ENCODE assay signal across 16 mouse cellular contexts in genomic region chr7:115903931-115904797, GRCm38 (mm10).
DNase-seq lines count a peak whose midpoint lies in the region; ATAC-seq lines count a peak whose summit lies in the region.
"Had no signal": no experiment of that assay in that cellular context is flagged by ENCODE, and none has a peak within 500 bp of the region (broad histone marks: within the 10 kb centered on the region; RNA-seq: fewer than 3 reads in every experiment).

No protein-coding gene starts in this region.

- H3K9ac ChIP-seq in embryonic facial prominence, embryonic 11.5 days (replicated peaks; ENCODE audit: low read length): no peak overlapping the region
- H3K9ac ChIP-seq in forebrain, embryonic 14.5 days (ENCODE audit: low read length): no peak overlapping the region
- no peak overlapping the region for H3K9ac ChIP-seq in liver, embryonic 13.5 days
- no peak overlapping the region for H3K9ac ChIP-seq in midbrain, embryonic 15.5 days

- DNase-seq in embryonic facial prominence, embryonic 11.5 days (ENCODE audit: low spot score): no peak
- DNase-seq in embryonic facial prominence, embryonic 10.5 days (ENCODE audit: low spot score): no peak
- DNase-seq in forebrain, embryonic 14.5 days (ENCODE audit: low spot score): peak; percentile 55
- DNase-seq in liver, embryonic 13.5 days: no peak
- no peak for DNase-seq in heart, adult 9 months (ENCODE audit: low spot score in 2 of 2)
- DNase-seq in cerebellum, postnatal 4 days (ENCODE audit: low spot score in 2 of 2): no peak
- DNase-seq in heart, adult 8-10 months (ENCODE audit: low spot score): no peak
- DNase-seq: adrenal gland, adult 2 months; cerebellum, postnatal 10 days; gastrocnemius, postnatal 10 days; layer of hippocampus, postnatal 36 days; lung, postnatal 36 days; spleen, adult 18-20 months had no signal

- H3K4me3 ChIP-seq in embryonic facial prominence, embryonic 11.5 days (ENCODE audit: low read depth, low read length): no peak overlapping the region
- H3K4me3 ChIP-seq in embryonic facial prominence, embryonic 10.5 days: no peak overlapping the region
- no peak overlapping the region for H3K4me3 ChIP-seq in forebrain, embryonic 14.5 days (ENCODE audit: low read depth, low read length)
- no peak overlapping the region for H3K4me3 ChIP-seq in liver, embryonic 13.5 days (replicated peaks)
- H3K4me3 ChIP-seq in midbrain, embryonic 15.5 days: no peak overlapping the region

- WGBS in embryonic facial prominence, embryonic 11.5 days: 63% methylated on average over 5 of the region's 5 CpGs
- 65% methylated on average over 5 of the region's 5 CpGs for WGBS in embryonic facial prominence, embryonic 10.5 days
- WGBS in forebrain, embryonic 14.5 days: 22% methylated on average over 5 of the region's 5 CpGs
- 23% methylated on average over 5 of the region's 5 CpGs for WGBS in liver, embryonic 13.5 days (ENCODE audit: insufficient replicate concordance)
- WGBS in midbrain, embryonic 15.5 days: 33% methylated on average over 5 of the region's 5 CpGs

- 0 out of 2 replicates have a peak, but pooled peaks have one; percentile 23 for ATAC-seq in embryonic facial prominence, embryonic 11.5 days (replicated peaks; ENCODE audit: insufficient number of reproducible peaks, low FRiP score, low TSS enrichment, low read depth)
- ATAC-seq in forebrain, embryonic 14.5 days: peak; percentile 68; the same call in 1 of the 2 replicates
- ATAC-seq in liver, embryonic 13.5 days (ENCODE audit: low read depth): peak; percentile 84
- ATAC-seq in midbrain, embryonic 15.5 days (replicated peaks): peak; percentile 48; the same call in 1 of the 2 replicates
- ATAC-seq: inflammation-experienced regulatory T-cells, adult 6 months had no signal

- H3K36me3 ChIP-seq in embryonic facial prominence, embryonic 11.5 days (replicated peaks; ENCODE audit: control insufficient read depth, insufficient read depth, low read depth, low read length): no peaks in the 10 kb centered on the region
- no peaks in the 10 kb centered on the region for H3K36me3 ChIP-seq in embryonic facial prominence, embryonic 10.5 days (replicated peaks)
- H3K36me3 ChIP-seq in forebrain, embryonic 14.5 days (ENCODE audit: control insufficient read depth, insufficient read depth, low read length): no peaks in the 10 kb centered on the region
- no peaks in the 10 kb centered on the region for H3K36me3 ChIP-seq in liver, embryonic 13.5 days
- no peaks in the 10 kb centered on the region for H3K36me3 ChIP-seq in midbrain, embryonic 15.5 days (replicated peaks)

- H3K4me1 ChIP-seq in embryonic facial prominence, embryonic 11.5 days (ENCODE audit: control insufficient read depth, insufficient read depth, low read length): no peaks in the 10 kb centered on the region
- peaks cover 18% of the 10 kb centered on the region for H3K4me1 ChIP-seq in embryonic facial prominence, embryonic 10.5 days
- peaks cover 20% of the 10 kb centered on the region for H3K4me1 ChIP-seq in forebrain, embryonic 14.5 days (ENCODE audit: control insufficient read depth, insufficient read depth, low read length)
- H3K4me1 ChIP-seq in liver, embryonic 13.5 days (replicated peaks): peaks cover 14% of the 10 kb centered on the region
- peaks cover 20% of the 10 kb centered on the region for H3K4me1 ChIP-seq in midbrain, embryonic 15.5 days

- no peaks in the 10 kb centered on the region for H3K9me3 ChIP-seq in embryonic facial prominence, embryonic 11.5 days (replicated peaks; ENCODE audit: control insufficient read depth, low read length)
- no peaks in the 10 kb centered on the region for H3K9me3 ChIP-seq in embryonic facial prominence, embryonic 10.5 days
- H3K9me3 ChIP-seq in forebrain, embryonic 14.5 days (replicated peaks; ENCODE audit: control insufficient read depth, low read length): no peaks in the 10 kb centered on the region
- H3K9me3 ChIP-seq in liver, embryonic 13.5 days (replicated peaks): no peaks in the 10 kb centered on the region
- H3K9me3 ChIP-seq in midbrain, embryonic 15.5 days: no peaks in the 10 kb centered on the region

- no peak overlapping the region for H3K27ac ChIP-seq in embryonic facial prominence, embryonic 11.5 days (replicated peaks; ENCODE audit: low read depth, low read length)
- H3K27ac ChIP-seq in embryonic facial prominence, embryonic 10.5 days (replicated peaks): no peak overlapping the region
- no peak overlapping the region for H3K27ac ChIP-seq in forebrain, embryonic 14.5 days (ENCODE audit: low read depth, low read length)
- no peak overlapping the region; the same call in 1 of the 2 replicates for H3K27ac ChIP-seq in liver, embryonic 13.5 days
- H3K27ac ChIP-seq in midbrain, embryonic 15.5 days: no peak overlapping the region
- H3K27ac ChIP-seq: kidney, postnatal 0 days had no signal

- H3K4me2 ChIP-seq in embryonic facial prominence, embryonic 11.5 days (ENCODE audit: low read depth, low read length): no peak overlapping the region
- H3K4me2 ChIP-seq in forebrain, embryonic 14.5 days (ENCODE audit: low read length): peak overlapping the region; percentile 24; the same call in 1 of the 2 replicates
- no peak overlapping the region for H3K4me2 ChIP-seq in liver, embryonic 13.5 days
- H3K4me2 ChIP-seq in midbrain, embryonic 15.5 days: 0 out of 2 replicates have a peak overlapping the region, but pooled peaks have one; percentile 4

- no peaks in the 10 kb centered on the region for H3K27me3 ChIP-seq in embryonic facial prominence, embryonic 11.5 days (ENCODE audit: control insufficient read depth, insufficient read depth, low read length)
- 0 out of 2 replicates have a peak, but pooled peaks cover 5% of the 10 kb centered on the region for H3K27me3 ChIP-seq in embryonic facial prominence, embryonic 10.5 days (replicated peaks; ENCODE audit: low read depth, poor library complexity, severe bottlenecking)
- no peaks in the 10 kb centered on the region for H3K27me3 ChIP-seq in forebrain, embryonic 14.5 days (replicated peaks; ENCODE audit: control insufficient read depth, insufficient read depth, low read length)
- no peaks in the 10 kb centered on the region for H3K27me3 ChIP-seq in liver, embryonic 13.5 days
- H3K27me3 ChIP-seq in midbrain, embryonic 15.5 days (replicated peaks): no peaks in the 10 kb centered on the region

Comparison
In these comparisons a context has a peak if more than half of its experiments do, and no peak if none do; other contexts are left out.
1. ATAC-seq: peak in every context shown above with its lines; median percentile 84 in liver, embryonic 13.5 days; 68 in forebrain, embryonic 14.5 days; 48 in midbrain, embryonic 15.5 days; 23 in embryonic facial prominence, embryonic 11.5 days.
2. H3K4me2 ChIP-seq: peak in forebrain, embryonic 14.5 days (single experiment) and midbrain, embryonic 15.5 days (single experiment); none in embryonic facial prominence, embryonic 11.5 days (single experiment) and liver, embryonic 13.5 days (single experiment).